Mouse (Mus musculus): ENCODE data around the gene Olfr12. TPM values are rescaled to one million over a fixed set of nuclear protein-coding genes. Genes with fewer than 3 reads are reported as not detected.

The Olfr12 gene
- polyA plus RNA-seq, 1 experiment from 2014 or later = not detected

GRCm38 (mm10) chr1:92613175-92613574 lies 4.4 kb upstream of the Olfr12 start:
- no peaks in the 10 kb centered on the region for H3K36me3 ChIP-seq (ENCODE audit: insufficient read depth)
- WGBS = 42% methylated on average over 4 of the region's 4 CpGs
- no peak overlapping the region for H3K4me3 ChIP-seq (ENCODE audit: low read depth, low read length)
- no peaks in the 10 kb centered on the region for H3K9me3 ChIP-seq (ENCODE audit: low read depth, low read length)
- no peak for TF ChIP-seq CTCF (IDR thresholded peaks at IDR 0.05; ENCODE audit: low read depth)
- no peaks in the 10 kb centered on the region for H3K4me1 ChIP-seq (ENCODE audit: insufficient read depth)
- no peak overlapping the region for H3K9ac ChIP-seq
- DNase-seq (no peak), ATAC-seq (ENCODE audit: insufficient read depth) (no peak)
- H3K4me2 ChIP-seq = no peak overlapping the region
- H3K27me3 ChIP-seq (ENCODE audit: insufficient read depth, low read length) = no peaks in the 10 kb centered on the region
- no peak overlapping the region for H3K27ac ChIP-seq (ENCODE audit: low read depth)

- TF ChIP-seq CTCF (IDR thresholded peaks at IDR 0.05; ENCODE audit: low read depth) = peak; percentile 59
- H3K27ac ChIP-seq (ENCODE audit: low read depth) = no peak overlapping the region
- peak; percentile 71 for DNase-seq
- H3K36me3 ChIP-seq (ENCODE audit: insufficient read depth) = no peaks in the 10 kb centered on the region
- no peaks in the 10 kb centered on the region for H3K9me3 ChIP-seq (ENCODE audit: low read depth, low read length)
- H3K4me1 ChIP-seq (ENCODE audit: insufficient read depth) = no peaks in the 10 kb centered on the region
- H3K9ac ChIP-seq = no peak overlapping the region
- no peak for ATAC-seq (ENCODE audit: insufficient read depth)
- H3K4me3 ChIP-seq (ENCODE audit: low read depth, low read length) = no peak overlapping the region
- 20% methylated on average over 1 of the region's 1 CpGs for WGBS
- H3K27me3 ChIP-seq (ENCODE audit: insufficient read depth, low read length) = no peaks in the 10 kb centered on the region
- no peak overlapping the region for H3K4me2 ChIP-seq
Observed at GRCm38 (mm10) chr1:92614516-92614915, 3.1 kb upstream of the Olfr12 start.

- Histone ChIP-seq H3K27ac (ENCODE audit: low read depth) (no peak overlapping the region), H3K4me3 (ENCODE audit: low read depth, low read length) (no peak overlapping the region), H3K4me2 (no peak overlapping the region), H3K36me3 (ENCODE audit: insufficient read depth) (no peaks in the 10 kb centered on the region), H3K9ac (no peak overlapping the region), H3K9me3 (ENCODE audit: low read depth, low read length) (no peaks in the 10 kb centered on the region), H3K4me1 (ENCODE audit: insufficient read depth) (no peaks in the 10 kb centered on the region), H3K27me3 (ENCODE audit: insufficient read depth, low read length) (no peaks in the 10 kb centered on the region)
- WGBS = 79% methylated on average over 1 of the region's 1 CpGs
- no peak for DNase-seq
- no peak for ATAC-seq (ENCODE audit: insufficient read depth)
- no peak for TF ChIP-seq CTCF (IDR thresholded peaks at IDR 0.05; ENCODE audit: low read depth)
Observed at GRCm38 (mm10) chr1:92616046-92616445, 1.5 kb upstream of the Olfr12 start.

GRCm38 (mm10) chr1:92618360-92618759 lies 772 bp downstream of the Olfr12 start:
- WGBS = 36% methylated on average over 4 of the region's 4 CpGs
- ATAC-seq (ENCODE audit: insufficient read depth) (no peak), DNase-seq (no peak)
- Histone ChIP-seq H3K4me3 (ENCODE audit: low read depth, low read length) (no peak overlapping the region), H3K9ac (no peak overlapping the region), H3K9me3 (ENCODE audit: low read depth, low read length) (no peaks in the 10 kb centered on the region), H3K4me2 (no peak overlapping the region), H3K4me1 (ENCODE audit: insufficient read depth) (no peaks in the 10 kb centered on the region), H3K27ac (ENCODE audit: low read depth) (no peak overlapping the region), H3K36me3 (ENCODE audit: insufficient read depth) (no peaks in the 10 kb centered on the region), H3K27me3 (ENCODE audit: insufficient read depth, low read length) (no peaks in the 10 kb centered on the region)
- TF ChIP-seq CTCF (IDR thresholded peaks at IDR 0.05; ENCODE audit: low read depth) = no peak

GRCm38 (mm10) chr1:92628227-92628626 lies 10.6 kb downstream of the Olfr12 start:
- TF ChIP-seq CTCF (IDR thresholded peaks at IDR 0.05; ENCODE audit: low read depth) = no peak
- Histone ChIP-seq H3K36me3 (ENCODE audit: insufficient read depth) (no peaks in the 10 kb centered on the region), H3K4me2 (no peak overlapping the region), H3K9me3 (ENCODE audit: low read depth, low read length) (no peaks in the 10 kb centered on the region), H3K4me1 (ENCODE audit: insufficient read depth) (no peaks in the 10 kb centered on the region), H3K4me3 (ENCODE audit: low read depth, low read length) (no peak overlapping the region), H3K27me3 (ENCODE audit: insufficient read depth, low read length) (no peaks in the 10 kb centered on the region), H3K27ac (ENCODE audit: low read depth) (no peak overlapping the region), H3K9ac (no peak overlapping the region; the same call in 1 of the 2 replicates)
- DNase-seq (peak; percentile 71), ATAC-seq (ENCODE audit: insufficient read depth) (0 out of 2 replicates have a peak, but pooled peaks have one; percentile 60)
- 41% methylated on average over 4 of the region's 4 CpGs for WGBS

GRCm38 (mm10) chr1:92632196-92632595 lies 14.6 kb downstream of the Olfr12 start:
- 73% methylated on average over 5 of the region's 5 CpGs for WGBS
- Histone ChIP-seq H3K27ac (ENCODE audit: low read depth) (no peak overlapping the region), H3K27me3 (ENCODE audit: insufficient read depth, low read length) (no peaks in the 10 kb centered on the region), H3K9ac (no peak overlapping the region), H3K9me3 (ENCODE audit: low read depth, low read length) (no peaks in the 10 kb centered on the region), H3K4me3 (ENCODE audit: low read depth, low read length) (no peak overlapping the region), H3K36me3 (ENCODE audit: insufficient read depth) (peaks cover 16% of the 10 kb centered on the region), H3K4me2 (no peak overlapping the region), H3K4me1 (ENCODE audit: insufficient read depth) (no peaks in the 10 kb centered on the region)
- no peak for TF ChIP-seq CTCF (IDR thresholded peaks at IDR 0.05; ENCODE audit: low read depth)
- DNase-seq (no peak), ATAC-seq (ENCODE audit: insufficient read depth) (no peak)

- Histone ChIP-seq H3K27me3 (ENCODE audit: insufficient read depth, low read length) (no peaks in the 10 kb centered on the region), H3K9ac (no peak overlapping the region), H3K4me2 (no peak overlapping the region), H3K27ac (ENCODE audit: low read depth) (no peak overlapping the region), H3K9me3 (ENCODE audit: low read depth, low read length) (no peaks in the 10 kb centered on the region), H3K4me1 (ENCODE audit: insufficient read depth) (no peaks in the 10 kb centered on the region), H3K4me3 (ENCODE audit: low read depth, low read length) (no peak overlapping the region), H3K36me3 (ENCODE audit: insufficient read depth) (peaks cover 24% of the 10 kb centered on the region)
- 63% methylated on average over 6 of the region's 6 CpGs for WGBS
- DNase-seq (no peak), ATAC-seq (ENCODE audit: insufficient read depth) (no peak)
- no peak for TF ChIP-seq CTCF (IDR thresholded peaks at IDR 0.05; ENCODE audit: low read depth)
Observed at GRCm38 (mm10) chr1:92632948-92633347, 15.4 kb downstream of the Olfr12 start.

GRCm38 (mm10) chr1:92633726-92634125 lies 16.1 kb downstream of the Olfr12 start:
- Histone ChIP-seq H3K4me3 (ENCODE audit: low read depth, low read length) (no peak overlapping the region), H3K4me2 (no peak overlapping the region), H3K4me1 (ENCODE audit: insufficient read depth) (no peaks in the 10 kb centered on the region), H3K9ac (no peak overlapping the region), H3K27me3 (ENCODE audit: insufficient read depth, low read length) (no peaks in the 10 kb centered on the region), H3K9me3 (ENCODE audit: low read depth, low read length) (no peaks in the 10 kb centered on the region), H3K27ac (ENCODE audit: low read depth) (no peak overlapping the region), H3K36me3 (ENCODE audit: insufficient read depth) (peaks cover 30% of the 10 kb centered on the region)
- no peak for TF ChIP-seq CTCF (IDR thresholded peaks at IDR 0.05; ENCODE audit: low read depth)
- no peak for ATAC-seq (ENCODE audit: insufficient read depth)
- no peak for DNase-seq
- WGBS = 79% methylated on average over 8 of the region's 8 CpGs
